Mouse (Mus musculus) intestine, embryonic 14.5 days (tissue): ENCODE measurements around the gene Sytl2. TPM values are rescaled to one million over a fixed set of nuclear protein-coding genes. Genes with fewer than 3 reads are reported as not detected.

Experiments used
- ATAC-seq: fragments of 200-750 bp; cut with Nextera tagmentation; replicated peaks from 2 replicates; pipeline ENCODE4 v1.8.0; 2017; ENCODE audit warnings: low read depth, moderate number of reproducible peaks, moderate TSS enrichment, moderate library complexity; ENCODE audit not compliant: low FRiP score, low TSS enrichment
- DNase-seq: peaks from one replicate; pipeline ENCODE4 v3.0.0-alpha.2; 2018; ENCODE audit warnings: low spot score
- H3K27ac ChIP-seq: fragments of 300-500 bp; sonication (generic); 2 replicates; pipeline ENCODE4 v1.5.1; 2014; ENCODE audit warnings: low read depth, mild to moderate bottlenecking, control low read depth
- H3K27me3 ChIP-seq: fragments of 300-500 bp; sonication (generic); replicated peaks from 2 replicates; pipeline ENCODE4 v1.6.1; 2014; ENCODE audit warnings: low read length, control low read depth; ENCODE audit not compliant: control insufficient read depth, insufficient read depth
- H3K36me3 ChIP-seq: fragments of 300-500 bp; sonication (generic); 2 replicates; pipeline ENCODE4 v1.6.1; 2014; ENCODE audit warnings: low read length, control low read depth; ENCODE audit not compliant: control insufficient read depth, insufficient read depth
- H3K4me1 ChIP-seq: fragments of 300-500 bp; sonication (generic); replicated peaks from 2 replicates; pipeline ENCODE4 v1.6.1; 2014; ENCODE audit warnings: low read length, control low read depth, mixed read lengths; ENCODE audit not compliant: control insufficient read depth, insufficient read depth
- H3K4me2 ChIP-seq: fragments of 300-500 bp; sonication (generic); 2 replicates; pipeline ENCODE4 v1.6.1; 2014; ENCODE audit warnings: low read length
- H3K4me3 ChIP-seq: fragments of 300-500 bp; sonication (generic); 2 replicates; pipeline ENCODE4 v1.5.1; 2014; ENCODE audit warnings: low read depth, low read length, control low read depth, mixed read lengths
- H3K9ac ChIP-seq: fragments of 300-500 bp; sonication (generic); 2 replicates; pipeline ENCODE4 v1.6.1; 2014; ENCODE audit warnings: mild to moderate bottlenecking, low read length
- H3K9me3 ChIP-seq: fragments of 300-500 bp; sonication (generic); 2 replicates; pipeline ENCODE4 v1.6.1; 2016; ENCODE audit warnings: low read length, control low read depth; ENCODE audit not compliant: control insufficient read depth
- WGBS: fragments of 180-500 bp; shearing (Covaris S2); extraction: QIAGEN DNeasy Blood & Tissue Kit; methylation state at CpG from one replicate; pipeline ENCODE4 v1.1.7; 2014; 5-methylcytosine and 5-hydroxymethylcytosine counted together
- polyA plus RNA-seq: library from polyadenylated mRNA; unstranded; fragments of >200 nt; fragmentation: Nextera tagmentation; extraction: Ambion mirVana; gene quantifications from 2 replicates; pipeline ENCODE4 v1.2.1, GENCODE M21; 2014

The Sytl2 gene
- polyA plus RNA-seq, 1 experiment from 2014 or later: 8.8 TPM

GRCm38 (mm10) chr7:90444206-90444605 lies 142.2 kb downstream of the Sytl2 start:
- 0% methylated on average over 6 of the region's 6 CpGs for WGBS
- no peak for DNase-seq
- no peak overlapping the region for H3K27ac ChIP-seq

DNA sequence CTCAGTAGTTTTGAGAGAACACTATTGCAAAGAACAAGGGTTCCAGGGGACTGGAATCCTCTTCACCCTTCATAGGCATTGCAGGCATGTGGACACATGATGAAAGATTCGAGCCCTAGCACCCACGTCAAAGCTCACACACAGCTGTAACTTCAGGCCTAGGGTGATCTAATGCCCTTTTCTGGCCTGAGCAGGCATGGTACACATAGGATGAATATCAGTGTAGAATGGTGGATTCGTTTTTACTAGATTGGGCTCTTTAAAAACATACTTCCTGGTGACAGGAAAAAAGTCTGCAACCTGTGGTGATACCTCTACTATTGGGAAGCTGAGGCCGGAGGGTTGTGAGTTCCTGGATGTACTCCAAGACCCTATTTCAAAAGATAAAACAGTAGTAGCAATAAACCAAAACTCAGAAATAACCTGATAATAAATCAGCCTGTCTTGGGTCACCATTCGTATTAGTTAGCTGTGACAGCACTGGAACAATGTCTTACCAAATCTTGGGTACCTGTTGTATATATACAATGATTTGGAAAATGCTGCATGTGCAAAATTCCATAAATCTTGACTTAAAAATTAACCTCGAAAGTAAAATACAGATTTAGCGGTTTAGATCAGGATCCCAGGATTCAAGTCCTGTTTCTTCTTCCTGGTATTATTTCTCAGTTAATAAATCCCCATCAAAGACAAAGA lies 154.2 kb downstream of the Sytl2 start:
- DNase-seq: no peak
- peak overlapping the region; percentile 72 for H3K4me2 ChIP-seq
- H3K27me3 ChIP-seq: no peaks in the 10 kb centered on the region
- H3K4me3 ChIP-seq: peak overlapping the region; percentile 53
- H3K4me1 ChIP-seq: peaks cover 8% of the 10 kb centered on the region
- peak overlapping the region; percentile 70 for H3K9ac ChIP-seq
- WGBS: 28% methylated on average over 7 of the region's 7 CpGs
- H3K27ac ChIP-seq: peak overlapping the region; percentile 84
- no peak for ATAC-seq
- peaks cover 32% of the 10 kb centered on the region for H3K36me3 ChIP-seq
- H3K9me3 ChIP-seq: no peaks in the 10 kb centered on the region

More at GRCm38 (mm10) chr7:90444206-90444605, 142.2 kb downstream of the Sytl2 start:
- ATAC-seq: no peak
- no peaks in the 10 kb centered on the region for H3K9me3 ChIP-seq
- peaks cover 25% of the 10 kb centered on the region for H3K36me3 ChIP-seq
- no peaks in the 10 kb centered on the region for H3K27me3 ChIP-seq
- 0 out of 2 replicates have a peak, but pooled peaks cover 3% of the 10 kb centered on the region for H3K4me1 ChIP-seq
- peak overlapping the region; percentile 96 for H3K9ac ChIP-seq
- peak overlapping the region; percentile 98 for H3K4me2 ChIP-seq
- peak overlapping the region; percentile 100 for H3K4me3 ChIP-seq

DNA sequence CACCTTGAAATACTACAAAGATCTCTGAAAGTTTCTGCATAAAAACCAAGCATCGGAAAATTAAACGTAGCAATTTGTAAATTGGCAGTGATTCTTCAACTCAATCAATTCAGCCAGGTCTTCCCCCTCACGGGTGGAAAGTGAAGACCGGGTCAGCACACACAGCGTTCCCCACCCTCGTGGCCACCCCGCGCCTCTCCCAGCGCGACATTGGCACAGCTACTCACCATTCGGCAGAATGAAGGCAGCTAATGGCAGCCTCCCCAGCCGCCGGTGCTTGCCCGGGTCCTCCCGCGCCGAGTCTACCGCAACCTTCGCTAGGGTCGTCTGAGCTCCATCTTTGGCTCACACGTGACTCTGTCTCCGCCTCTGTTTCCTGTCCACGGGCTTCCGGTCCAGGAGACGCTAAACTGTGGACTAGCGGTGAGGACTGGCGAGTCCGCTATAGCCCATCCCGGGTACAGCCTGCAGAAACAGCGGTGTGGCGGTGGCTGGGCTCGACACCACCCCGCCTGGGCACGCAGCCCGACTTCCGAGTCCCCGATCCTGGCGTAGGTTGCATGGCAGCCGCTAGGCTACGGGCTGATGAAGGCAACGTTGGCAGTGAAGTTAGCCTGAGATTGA lies 154.9 kb downstream of the Sytl2 start, which contains the start of gene Tmem126a:
TSS of gene Tmem126a (minus strand) at position 385 of the 624 bp plus-strand sequence.
- H3K27me3 ChIP-seq: no peaks in the 10 kb centered on the region
- peaks cover 25% of the 10 kb centered on the region for H3K36me3 ChIP-seq
- H3K9me3 ChIP-seq: no peaks in the 10 kb centered on the region
- ATAC-seq (peak; percentile 95), DNase-seq (peak; percentile 92)
- peaks cover 8% of the 10 kb centered on the region for H3K4me1 ChIP-seq
- WGBS: under 1% methylated on average over 41 of the region's 41 CpGs
- peak within 1 kb of the TSS; percentile 53 for H3K4me3 ChIP-seq
- H3K4me2 ChIP-seq: peak within 1 kb of the TSS; percentile 72
- H3K27ac ChIP-seq: peak within 1 kb of the TSS; percentile 84
- peak within 1 kb of the TSS; percentile 70 for H3K9ac ChIP-seq

- Histone ChIP-seq H3K9me3 (no peaks in the 10 kb centered on the region), H3K4me1 (peaks cover 8% of the 10 kb centered on the region), H3K27ac (peak overlapping the region; percentile 84), H3K9ac (peak overlapping the region; percentile 70), H3K27me3 (no peaks in the 10 kb centered on the region), H3K4me2 (peak overlapping the region; percentile 72), H3K36me3 (peaks cover 21% of the 10 kb centered on the region), H3K4me3 (peak overlapping the region; percentile 53)
- DNase-seq (no peak), ATAC-seq (peak; percentile 48)
- 16% methylated on average over 10 of the region's 10 CpGs for WGBS
Measured at GRCm38 (mm10) chr7:90457517-90457916, 155.5 kb downstream of the Sytl2 start.

Other genes with a start within 250 kb of the Sytl2 start
- 43.6 and 46.6 TPM in 2 replicates for gene Picalm, start 172.0 kb upstream of the Sytl2 start, polyA plus RNA-seq
- not detected in 2 replicates for gene Ccdc83, start 36.5 kb upstream of the Sytl2 start, polyA plus RNA-seq
- 1.3 and 1.6 TPM in 2 replicates for gene Ccdc89, start 124.3 kb downstream of the Sytl2 start, polyA plus RNA-seq
- 38.2 and 43.7 TPM in 2 replicates for gene Crebzf, start 140.5 kb downstream of the Sytl2 start, polyA plus RNA-seq
- gene Tmem126a, start 155.0 kb downstream of the Sytl2 start, polyA plus RNA-seq: 118 and 124 TPM in 2 replicates
- gene Tmem126b, start 173.7 kb downstream of the Sytl2 start, polyA plus RNA-seq: 29.1 and 34.4 TPM in 2 replicates
- 6.3 and 9.1 TPM in 2 replicates for gene Dlg2, start 174.4 kb downstream of the Sytl2 start, polyA plus RNA-seq